In genomic region chr7:79734563-79734962, GRCm38 (mm10) we compare ENCODE assay signal across 14 mouse cellular contexts. TPM values are rescaled to one million over a fixed set of nuclear protein-coding genes. Genes with fewer than 3 reads are reported as not detected.
DNase-seq lines count a peak whose midpoint lies in the region; ATAC-seq and TF ChIP-seq lines count a peak whose summit lies in the region.
"Had no signal": no experiment of that assay in that cellular context is flagged by ENCODE, and none has a peak within 500 bp of the region (broad histone marks: within the 10 kb centered on the region; RNA-seq: fewer than 3 reads in every experiment).

No protein-coding gene starts in this region.

- H3K27me3 ChIP-seq in heart, postnatal 0 days (ENCODE audit: control insufficient read depth, insufficient read depth, low read length): peaks cover 8% of the 10 kb centered on the region; the same call in 1 of the 2 replicates
- no peaks in the 10 kb centered on the region for H3K27me3 ChIP-seq in hindbrain, embryonic 14.5 days (ENCODE audit: control insufficient read depth, insufficient read depth, low read length)

- 59% methylated on average over 8 of the region's 8 CpGs for WGBS in heart, postnatal 0 days
- 82% methylated on average over 8 of the region's 8 CpGs for WGBS in hindbrain, embryonic 14.5 days

- H3K4me1 ChIP-seq in heart, postnatal 0 days (ENCODE audit: control insufficient read depth, insufficient read depth): no peaks in the 10 kb centered on the region
- H3K4me1 ChIP-seq in hindbrain, embryonic 14.5 days (replicated peaks; ENCODE audit: control insufficient read depth, insufficient read depth, low read length): no peaks in the 10 kb centered on the region

- H3K4me3 ChIP-seq in heart, postnatal 0 days (ENCODE audit: low read depth, low read length): no peak overlapping the region
- H3K4me3 ChIP-seq in layer of hippocampus, adult 2 months: no peak overlapping the region
- no peak overlapping the region for H3K4me3 ChIP-seq in hindbrain, embryonic 14.5 days (replicated peaks; ENCODE audit: low read length)

- H3K4me2 ChIP-seq in heart, postnatal 0 days (ENCODE audit: low read depth, low read length): no peak overlapping the region
- H3K4me2 ChIP-seq in hindbrain, embryonic 14.5 days (replicated peaks): no peak overlapping the region

- no peak for TF ChIP-seq CTCF in heart, postnatal 0 days (IDR thresholded peaks at IDR 0.05; ENCODE audit: low read depth)
- TF ChIP-seq CTCF in layer of hippocampus, adult 2 months (conservative IDR thresholded peaks at IDR 0.05): no peak

- no peaks in the 10 kb centered on the region for H3K9me3 ChIP-seq in heart, postnatal 0 days (replicated peaks; ENCODE audit: control insufficient read depth, low read length)
- H3K9me3 ChIP-seq in hindbrain, embryonic 14.5 days (ENCODE audit: control insufficient read depth, low read length): no peaks in the 10 kb centered on the region

- intact Hi-C loops in left cerebral cortex, postnatal 4 days (cut with DNase I): no loop called here

- DNase-seq in cerebellum, postnatal 10 days: peak; percentile 48 to 54
- DNase-seq in cerebellum, adult 9-11 months: no peak
- peak; percentile 39 to 60 for DNase-seq in adrenal gland, adult 18-20 months (ENCODE audit: low spot score in 2 of 2)
- no peak for DNase-seq in heart, postnatal 0 days (ENCODE audit: low spot score)
- peak; percentile 83 for DNase-seq in kidney, postnatal 10 days
- no peak for DNase-seq in left cerebral cortex, postnatal 4 days
- DNase-seq in layer of hippocampus, adult 2 months (ENCODE audit: low spot score in 2 of 2): no peak
- no peak for DNase-seq in hindbrain, embryonic 14.5 days (ENCODE audit: low spot score)
- DNase-seq: right cerebral cortex, postnatal 25 days had no signal

- no peak for TF ChIP-seq EP300 in heart, postnatal 0 days (IDR thresholded peaks at IDR 0.05; ENCODE audit: low read depth)

- 0 out of 2 replicates have a peak, but pooled peaks cover 3% of the 10 kb centered on the region for H3K36me3 ChIP-seq in heart, postnatal 0 days (replicated peaks; ENCODE audit: control insufficient read depth, insufficient read depth, low read length)
- 0 out of 2 replicates have a peak, but pooled peaks cover 8% of the 10 kb centered on the region for H3K36me3 ChIP-seq in hindbrain, embryonic 14.5 days (replicated peaks; ENCODE audit: control insufficient read depth, insufficient read depth)

- peak; percentile 27; the same call in 1 of the 2 replicates for ATAC-seq in heart, postnatal 0 days (ENCODE audit: insufficient read depth, low read depth)
- no peak for ATAC-seq in hindbrain, embryonic 14.5 days (ENCODE audit: low FRiP score)
- ATAC-seq: forebrain, embryonic 14.5 days; hindbrain, embryonic 16.5 days had no signal

- no peak overlapping the region for H3K9ac ChIP-seq in heart, postnatal 0 days (replicated peaks; ENCODE audit: low read depth, low read length)
- H3K9ac ChIP-seq in hindbrain, embryonic 14.5 days: no peak overlapping the region

- no peak overlapping the region for H3K27ac ChIP-seq in heart, postnatal 0 days (ENCODE audit: low read depth)
- H3K27ac ChIP-seq in layer of hippocampus, adult 2 months: no peak overlapping the region
- H3K27ac ChIP-seq in hindbrain, embryonic 14.5 days: no peak overlapping the region

RNA-seq across cellular contexts. Expression of gene Plin1, which starts 1.9 kb away (rescaled TPM):
- 1,000 to 10,000 TPM in 1 of 2 experiments, 100 to 1,000 TPM in 1; 490 to 1,137 TPM for total RNA-seq in adrenal gland, adult 18-20 months (2021)
- not detected in 2 replicates for total RNA-seq in heart, postnatal 0 days (2014; rRNA removed; ENCODE audit: low replicate concordance)
- 0.11 and 0.41 TPM in 2 replicates for polyA plus RNA-seq in heart, postnatal 0 days (2015; fragmentation: Nextera tagmentation; extraction: Ambion mirVana)
- not detected for total RNA-seq in left cerebral cortex, postnatal 4 days (2021)
- under 1 TPM; 0.26 to 0.27 TPM for total RNA-seq in layer of hippocampus, adult 2 months (2021)
- 0.19 and 0.26 TPM in 2 replicates for polyA plus RNA-seq in hindbrain, embryonic 14.5 days (2014; fragmentation: Nextera tagmentation; extraction: Ambion mirVana)
- total RNA-seq: left cerebral cortex, postnatal 36 days had no signal
- polyA plus RNA-seq: forebrain, embryonic 14.5 days had no signal

RNA-seq across cellular contexts. Expression of gene Pex11a, which starts 8.4 kb away (rescaled TPM):
- total RNA-seq in adrenal gland, adult 18-20 months (2021): 10 to 100 TPM; 55.5 to 61.1 TPM
- 0.04 and 3.4 TPM in 2 replicates for total RNA-seq in heart, postnatal 0 days (2014; rRNA removed; ENCODE audit: low replicate concordance)
- polyA plus RNA-seq in heart, postnatal 0 days (2015; fragmentation: Nextera tagmentation; extraction: Ambion mirVana): 9.4 and 11.6 TPM in 2 replicates
- total RNA-seq in left cerebral cortex, postnatal 4 days (2021): 10 to 100 TPM in 1 of 2 experiments, 1 to 10 TPM in 1; 9.4 to 10.0 TPM
- 10 to 100 TPM; 12.1 to 13.2 TPM for total RNA-seq in layer of hippocampus, adult 2 months (2021)
- polyA plus RNA-seq in hindbrain, embryonic 14.5 days (2014; fragmentation: Nextera tagmentation; extraction: Ambion mirVana): 14.3 and 14.4 TPM in 2 replicates

RNA-seq across cellular contexts. Expression of gene Wdr93, which starts 8.4 kb away (rescaled TPM):
- total RNA-seq in adrenal gland, adult 18-20 months (2021): 1 to 10 TPM; 1.8 to 2.5 TPM
- total RNA-seq in heart, postnatal 0 days (2014; rRNA removed; ENCODE audit: low replicate concordance): not detected in 2 replicates
- 0.05 TPM in 1 of 2 replicates, not detected in the other for polyA plus RNA-seq in heart, postnatal 0 days (2015; fragmentation: Nextera tagmentation; extraction: Ambion mirVana)
- total RNA-seq in left cerebral cortex, postnatal 4 days (2021): under 1 TPM in 1 of 2 experiments, not detected in 1; 0.30 TPM
- total RNA-seq in layer of hippocampus, adult 2 months (2021): under 1 TPM in 1 of 2 experiments, not detected in 1; 0.36 TPM
- 0.57 and 1.0 TPM in 2 replicates for polyA plus RNA-seq in hindbrain, embryonic 14.5 days (2014; fragmentation: Nextera tagmentation; extraction: Ambion mirVana)

RNA-seq across cellular contexts. Expression of gene Kif7, which starts 19.0 kb away (rescaled TPM):
- 1 to 10 TPM; 2.3 to 2.5 TPM for total RNA-seq in adrenal gland, adult 18-20 months (2021)
- 1.7 and 2.0 TPM in 2 replicates for total RNA-seq in heart, postnatal 0 days (2014; rRNA removed; ENCODE audit: low replicate concordance)
- 0.92 and 0.93 TPM in 2 replicates for polyA plus RNA-seq in heart, postnatal 0 days (2015; fragmentation: Nextera tagmentation; extraction: Ambion mirVana)
- total RNA-seq in left cerebral cortex, postnatal 4 days (2021): 1 to 10 TPM; 4.1 to 4.7 TPM
- 1 to 10 TPM; 2.0 to 2.4 TPM for total RNA-seq in layer of hippocampus, adult 2 months (2021)
- polyA plus RNA-seq in hindbrain, embryonic 14.5 days (2014; fragmentation: Nextera tagmentation; extraction: Ambion mirVana): 1.8 and 2.0 TPM in 2 replicates

RNA-seq across cellular contexts. Expression of gene Mesp1, which starts 59.0 kb away (rescaled TPM):
- not detected for total RNA-seq in adrenal gland, adult 18-20 months (2021)
- total RNA-seq in heart, postnatal 0 days (2014; rRNA removed; ENCODE audit: low replicate concordance): not detected in 2 replicates
- polyA plus RNA-seq in heart, postnatal 0 days (2015; fragmentation: Nextera tagmentation; extraction: Ambion mirVana): not detected in 2 replicates
- under 1 TPM; 0.46 to 0.70 TPM for total RNA-seq in left cerebral cortex, postnatal 4 days (2021)
- under 1 TPM in 1 of 2 experiments, not detected in 1; 0.64 TPM for total RNA-seq in layer of hippocampus, adult 2 months (2021)
- 0.16 TPM in 1 of 2 replicates, not detected in the other for polyA plus RNA-seq in hindbrain, embryonic 14.5 days (2014; fragmentation: Nextera tagmentation; extraction: Ambion mirVana)
- total RNA-seq: left cerebral cortex, postnatal 36 days; MEL had no signal
- polyA plus RNA-seq: brain, embryonic 14.5 days; forebrain, embryonic 14.5 days had no signal

Comparison
In these comparisons a context has a peak if more than half of its experiments do, and no peak if none do; other contexts are left out.
1. DNase-seq: peak in cerebellum, postnatal 10 days (2 of 2), adrenal gland, adult 18-20 months (2 of 2) and kidney, postnatal 10 days (single experiment); none in cerebellum, adult 9-11 months (single experiment), heart, postnatal 0 days (single experiment), left cerebral cortex, postnatal 4 days (single experiment), layer of hippocampus, adult 2 months (0 of 2) and hindbrain, embryonic 14.5 days (single experiment).
2. RNA of gene Plin1, which starts 1.9 kb away (total RNA-seq): 490 to 1,137 TPM in adrenal gland, adult 18-20 months; 0.26 to 0.27 TPM in layer of hippocampus, adult 2 months, not detected in left cerebral cortex, postnatal 4 days and not detected in heart, postnatal 0 days; every median in the first group is over 100 times any median in the second.